Mouse (Mus musculus) CH12.LX (cell line): Measurements from ENCODE around the gene Pold1. TPM values are rescaled to one million over a fixed set of nuclear protein-coding genes. Genes with fewer than 3 reads are reported as not detected.

ENCODE experiments used
- DNase-seq: peaks from one replicate; pipeline ENCODE4 v3.0.0-alpha.2; 2013; ENCODE audit errors: extremely low read depth
- H3K27ac ChIP-seq: 2 replicates; pipeline ENCODE4 v1.5.1; 2012; ENCODE audit warnings: low read depth, mild to moderate bottlenecking, control low read depth, moderate library complexity; ENCODE audit not compliant: insufficient read depth
- H3K27me3 ChIP-seq: replicated peaks from 2 replicates; pipeline ENCODE3; 2012; ENCODE audit warnings: inconsistent platforms
- H3K36me3 ChIP-seq, 2 experiments: replicated peaks in 1 of 2; 2 replicates each; pipeline versions ENCODE3 to v1.6.1; 2012; ENCODE audit warnings: inconsistent platforms in 1 of 2, low read length in 1 of 2, mild to moderate bottlenecking in 1 of 2, mixed read lengths in 1 of 2, moderate library complexity in 1 of 2; ENCODE audit not compliant: control insufficient read depth in 1 of 2, insufficient read depth in 1 of 2
- H3K4me1 ChIP-seq, 2 experiments: 2 replicates each; pipeline ENCODE4 v1.6.1; 2012; ENCODE audit warnings: inconsistent platforms in 1 of 2, moderate library complexity in 1 of 2; ENCODE audit not compliant: insufficient read depth in 2 of 2, control insufficient read depth in 1 of 2
- H3K4me2 ChIP-seq: 2 replicates; pipeline ENCODE4 v1.6.1; 2012; ENCODE audit warnings: low read depth, mild to moderate bottlenecking, control low read depth; ENCODE audit not compliant: poor library complexity, insufficient read depth, severe bottlenecking
- H3K4me3 ChIP-seq, 3 experiments: fragments of 150-350 bp in 1 of 3; sonication (generic) in 1 of 3; replicated peaks in 1 of 3; 2 replicates each; pipeline versions ENCODE3 to v1.5.1; 2011 to 2012; ENCODE audit warnings: low read depth in 2 of 3, low read length in 2 of 3, mild to moderate bottlenecking in 2 of 3, moderate library complexity in 2 of 3, control low read depth in 1 of 3, improper control_type of control experiment in 1 of 3, inconsistent platforms in 1 of 3, mixed read lengths in 1 of 3; ENCODE audit not compliant: poor library complexity in 1 of 3
- H3K79me2 ChIP-seq: replicated peaks from 2 replicates; pipeline ENCODE4 v1.6.1; 2012; ENCODE audit warnings: mild to moderate bottlenecking, moderate library complexity; ENCODE audit not compliant: control insufficient read depth, poor library complexity, insufficient read depth, severe bottlenecking; ENCODE audit errors: extremely low read depth
- H3K9ac ChIP-seq: 2 replicates; pipeline ENCODE4 v1.6.1; 2012; ENCODE audit warnings: low read depth, mild to moderate bottlenecking, control low read depth, moderate library complexity; ENCODE audit not compliant: insufficient read depth
- H3K9me3 ChIP-seq: replicated peaks from 2 replicates; pipeline ENCODE3; 2012; ENCODE audit warnings: low read length, inconsistent platforms, mixed read lengths
- CHD1 ChIP-seq: IDR thresholded peaks from 2 replicates; pipeline ENCODE4 v1.6.1; 2012; ENCODE audit warnings: low read depth, low read length, improper control_type of control experiment, inconsistent platforms
- CHD2 ChIP-seq: IDR thresholded peaks from 2 replicates; pipeline ENCODE4 v1.6.1; 2011; ENCODE audit warnings: low read length, improper control_type of control experiment
- CTCF ChIP-seq, 2 experiments: IDR thresholded peaks in 1 of 2; conservative IDR thresholded peaks in 1 of 2; 2 replicates each; pipeline ENCODE4 v1.5.1; 2011 to 2012; ENCODE audit warnings: low read depth in 2 of 2, low read length in 2 of 2, improper control_type of control experiment in 1 of 2, inconsistent platforms in 1 of 2, mild to moderate bottlenecking in 1 of 2, moderate library complexity in 1 of 2
- ETS1 ChIP-seq: conservative IDR thresholded peaks from 2 replicates; pipeline ENCODE4 v1.6.1; 2012; ENCODE audit warnings: low read depth, mild to moderate bottlenecking, inconsistent platforms, low read length, improper control_type of control experiment, moderate library complexity
- IRF4 ChIP-seq: IDR thresholded peaks from 2 replicates; pipeline ENCODE4 v1.6.1; 2014; ENCODE audit warnings: low read depth, mild to moderate bottlenecking, inconsistent platforms, low read length, improper control_type of control experiment
- JUN ChIP-seq: IDR thresholded peaks from 2 replicates; pipeline ENCODE4 v1.6.1; 2011; ENCODE audit warnings: low read depth, mild to moderate bottlenecking, low read length, improper control_type of control experiment, moderate library complexity; ENCODE audit not compliant: insufficient read depth
- KAT2A ChIP-seq: IDR thresholded peaks from 2 replicates; pipeline ENCODE4 v1.6.1; 2012; ENCODE audit warnings: low read length, improper control_type of control experiment, inconsistent platforms; ENCODE audit not compliant: insufficient replicate concordance
- MAFK ChIP-seq: IDR thresholded peaks from 2 replicates; pipeline ENCODE4 v1.6.1; 2011; ENCODE audit warnings: low read length, improper control_type of control experiment; ENCODE audit not compliant: insufficient replicate concordance
- MAX ChIP-seq: IDR thresholded peaks from 2 replicates; pipeline ENCODE4 v1.6.1; 2011; ENCODE audit warnings: low read length, improper control_type of control experiment
- MXI1 ChIP-seq: IDR thresholded peaks from 2 replicates; pipeline ENCODE4 v1.6.1; 2011; ENCODE audit warnings: mild to moderate bottlenecking, low read depth, low read length, improper control_type of control experiment
- NELFE ChIP-seq: IDR thresholded peaks from 2 replicates; pipeline ENCODE4 v1.6.1; 2011; ENCODE audit warnings: low read depth, low read length, improper control_type of control experiment
- NRF1 ChIP-seq: IDR thresholded peaks from 2 replicates; pipeline ENCODE4 v1.6.1; 2014; ENCODE audit warnings: low read depth, mild to moderate bottlenecking, inconsistent platforms, low read length, improper control_type of control experiment, moderate library complexity
- POLR2A ChIP-seq: IDR thresholded peaks from 2 replicates; pipeline ENCODE4 v1.6.1; 2011; ENCODE audit warnings: low read depth, mild to moderate bottlenecking, improper control_type of control experiment, low read length
- RAD21 ChIP-seq: IDR thresholded peaks from 2 replicates; pipeline ENCODE4 v1.6.1; 2011; ENCODE audit warnings: low read depth, mild to moderate bottlenecking, low read length, improper control_type of control experiment, moderate library complexity
- RCOR1 ChIP-seq: conservative IDR thresholded peaks from 2 replicates; pipeline ENCODE4 v1.6.1; 2012; ENCODE audit warnings: low read depth, mild to moderate bottlenecking, inconsistent platforms, low read length, improper control_type of control experiment
- TCF12 ChIP-seq: IDR thresholded peaks from 2 replicates; pipeline ENCODE4 v1.6.1; 2014; ENCODE audit warnings: low read depth, mild to moderate bottlenecking, inconsistent platforms, low read length, improper control_type of control experiment
- UBTF ChIP-seq: IDR thresholded peaks from 2 replicates; pipeline ENCODE4 v1.6.1; 2012; ENCODE audit warnings: low read depth, mild to moderate bottlenecking, inconsistent platforms, low read length, improper control_type of control experiment, moderate library complexity
- ZKSCAN1 ChIP-seq: IDR thresholded peaks from 2 replicates; pipeline ENCODE4 v1.6.1; 2012; ENCODE audit warnings: low read depth, inconsistent platforms, low read length, improper control_type of control experiment, borderline replicate concordance
- dilution Hi-C: fragments of 300-500 bp; cut with MboI; formaldehyde crosslinking; loops from 2 replicates; pipeline ENCODE4 v1.14.3; 2020; ENCODE audit warnings: low sequenced_read_pairs; ENCODE audit not compliant: extremely low pct_unique_long_range_greater_than_20kb, extremely low pct_ligation_motif_present
- in situ Hi-C: fragments of 300-500 bp; cut with MboI; formaldehyde crosslinking; loops from 3 replicates; pipeline ENCODE4 v1.14.3; 2019; ENCODE audit warnings: low sequenced_read_pairs, low pct_ligation_motif_present, low pct_unique_long_range_greater_than_20kb, mixed read lengths
- polyA plus RNA-seq: library from polyadenylated mRNA; unstranded; fragments of >175 nt; gene quantifications from 2 replicates; pipeline ENCODE4 v1.2.1, GENCODE M21; 2012; ENCODE audit warnings: low read depth; ENCODE audit not compliant: insufficient read length
- total RNA-seq, 2 experiments: library from RNA; depleted of rRNA; stranded (reverse); fragments of 300-350 nt in 1 of 2; fragments of >200 nt in 1 of 2; gene quantifications; 2 replicates each; pipeline ENCODE4 v1.2.3; 2012 to 2014

Pold1 gene
- total and polyA plus RNA-seq, 3 experiments, result 49.3 to 131 (median 67.6) TPM

DNA sequence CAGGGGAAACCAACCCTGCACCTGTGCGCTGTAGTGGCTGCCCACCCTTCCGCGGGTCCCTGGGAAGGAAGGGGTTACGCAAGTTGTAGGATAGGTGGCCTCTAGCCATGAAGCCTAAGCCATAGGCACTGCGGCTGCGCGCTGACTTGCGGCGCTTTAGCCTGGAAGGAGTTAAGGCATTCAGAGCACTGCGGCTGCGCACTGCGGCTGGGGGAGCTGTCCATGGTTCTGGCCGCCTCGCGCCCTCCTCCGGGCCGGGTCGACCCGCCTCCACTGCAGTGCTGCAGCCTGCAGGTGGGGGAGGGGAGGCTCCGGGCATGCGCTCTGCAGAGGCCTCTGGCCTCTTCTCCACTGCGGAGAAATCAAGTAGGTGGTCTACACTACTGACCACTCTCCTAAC is 45.1 kb upstream of the Pold1 start (continued):
- TF ChIP-seq RAD21, result no peak

DNA sequence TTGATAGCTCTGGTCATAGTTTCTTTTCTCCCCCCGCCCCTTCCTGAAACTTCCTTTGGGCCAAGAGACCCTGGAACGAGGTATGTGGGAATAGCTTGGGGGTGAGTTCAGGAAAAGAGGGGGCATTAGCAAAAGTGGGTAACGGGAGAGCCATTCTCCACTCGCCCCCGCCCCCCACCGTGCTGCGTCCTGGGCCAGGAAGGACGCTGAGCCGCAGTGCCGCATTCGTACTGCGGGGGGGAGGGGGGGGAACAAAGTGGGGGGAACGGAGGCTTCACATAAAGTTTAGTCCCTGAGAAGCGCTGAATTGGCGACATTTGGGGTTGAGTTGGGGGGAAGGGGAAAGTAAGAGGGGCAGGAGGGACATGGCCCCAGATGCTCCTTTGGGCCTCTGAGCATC is 44.4 kb upstream of the Pold1 start:
- Histone ChIP-seq H3K9ac (no peak overlapping the region), H3K9me3 (no peaks in the 10 kb centered on the region), H3K4me1 (peaks cover 13 to 39% of the 10 kb centered on the region in 2 experiments), H3K36me3 (peaks cover 7 to 31% of the 10 kb centered on the region in 2 experiments), H3K4me2 (no peak overlapping the region), H3K27ac (no peak overlapping the region), H3K27me3 (peaks cover 10% of the 10 kb centered on the region), H3K4me3 (no peak overlapping the region), H3K79me2 (0 out of 2 replicates have a peak, but pooled peaks cover 2% of the 10 kb centered on the region)
- TF ChIP-seq NRF1 (no peak), KAT2A (no peak)
- in situ Hi-C loops, result no loop called here
- DNase-seq, result no peak
- dilution Hi-C loops, result no loop called here

DNA sequence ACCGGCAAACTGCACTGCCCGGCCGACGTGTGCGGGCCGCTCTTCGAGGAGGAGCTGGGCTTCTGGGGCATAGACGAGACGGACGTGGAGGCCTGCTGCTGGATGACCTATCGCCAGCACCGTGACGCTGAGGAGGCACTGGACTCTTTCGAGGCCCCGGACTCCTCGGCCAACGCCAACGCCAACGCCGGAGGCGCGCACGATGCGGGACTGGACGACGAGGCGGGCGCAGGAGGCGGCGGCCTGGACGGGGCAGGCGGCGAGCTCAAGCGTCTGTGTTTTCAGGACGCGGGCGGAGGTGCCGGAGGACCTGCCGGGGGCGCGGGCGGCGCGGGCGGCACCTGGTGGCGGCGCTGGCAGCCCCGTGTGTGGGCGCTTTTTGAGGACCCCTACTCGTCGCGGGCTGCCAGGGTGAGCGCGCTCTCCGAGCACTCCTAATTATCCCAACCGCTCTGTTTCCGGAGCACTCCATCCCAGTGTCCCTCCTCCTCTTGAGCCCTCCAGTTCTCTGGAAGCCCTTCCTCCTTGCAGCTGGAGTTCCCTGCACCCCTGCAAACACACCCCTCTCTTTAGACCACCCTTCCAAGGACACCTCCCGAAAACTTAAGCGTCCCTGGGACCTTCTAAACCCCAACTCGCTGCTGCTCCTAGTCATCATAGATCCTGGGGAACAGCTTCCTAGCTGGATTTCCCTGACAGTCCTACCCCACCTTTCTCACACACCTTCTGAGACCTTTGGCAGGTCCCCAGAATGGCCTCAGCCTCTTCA is 42.9 kb upstream of the Pold1 start:
- TF ChIP-seq ETS1, result no peak
- peak overlapping the region; percentile 42 for H3K9ac ChIP-seq

DNA sequence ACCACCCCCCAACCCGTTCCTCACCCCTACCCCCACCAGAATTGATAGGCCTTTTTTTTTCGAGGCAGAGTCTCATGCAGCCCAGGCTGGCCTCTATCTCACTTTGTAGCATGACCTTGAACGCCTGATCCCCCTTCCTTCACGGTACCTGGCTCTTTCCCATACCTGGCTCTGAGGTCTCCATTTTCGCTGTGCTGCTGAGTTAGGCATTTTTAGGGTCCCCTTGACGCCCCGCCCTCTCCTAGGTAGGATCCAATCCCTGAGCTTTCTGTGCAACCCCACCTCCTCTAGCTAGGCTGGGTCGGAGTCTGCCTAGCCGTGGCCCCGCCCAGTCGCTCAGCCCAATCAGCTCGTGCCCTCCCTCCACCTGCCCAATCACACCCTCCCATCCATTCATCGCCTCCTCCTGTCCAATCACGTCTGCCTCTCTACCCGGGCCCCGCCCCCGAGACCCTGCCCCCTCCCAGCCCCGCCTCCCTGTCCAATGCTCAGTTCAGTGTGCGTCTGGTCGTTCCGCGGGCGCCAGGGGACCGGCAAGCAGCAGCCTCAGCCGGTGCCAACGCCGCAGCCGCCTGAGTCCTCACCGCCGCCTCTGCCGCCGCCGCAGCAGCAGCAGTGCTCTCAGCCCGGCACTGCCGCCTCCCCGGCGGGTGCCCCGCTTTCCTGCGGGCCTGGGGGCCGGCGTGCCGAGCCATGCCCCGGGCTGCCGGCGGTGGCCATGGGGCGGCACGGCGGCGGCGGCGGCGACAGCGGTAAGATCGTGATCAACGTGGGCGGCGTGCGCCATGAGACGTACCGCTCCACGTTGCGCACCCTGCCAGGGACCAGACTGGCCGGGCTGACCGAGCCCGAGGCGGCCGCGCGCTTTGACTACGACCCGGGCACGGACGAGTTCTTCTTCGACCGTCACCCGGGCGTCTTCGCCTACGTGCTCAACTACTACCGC is 42.0 kb upstream of the Pold1 start, which contains the start of gene Kcnc3:
Gene Kcnc3 (plus strand): TSS at position 263 of the 946 bp plus-strand sequence.
- H3K9me3 ChIP-seq, result no peaks in the 10 kb centered on the region
- peak; percentile 97 for DNase-seq
- dilution Hi-C loops (no loop called here), in situ Hi-C loops (no loop called here)
- H3K4me3 ChIP-seq, result peak within 1 kb of the TSS; percentile 38 to 82 (median 58)
- H3K4me1 ChIP-seq, result peaks cover 13 to 39% of the 10 kb centered on the region in 2 experiments
- no peak within 1 kb of the TSS for H3K27ac ChIP-seq
- 0 out of 2 replicates have a peak, but pooled peaks cover 2% of the 10 kb centered on the region for H3K79me2 ChIP-seq
- H3K4me2 ChIP-seq, result peak within 1 kb of the TSS; percentile 76
- peaks cover 10% of the 10 kb centered on the region for H3K27me3 ChIP-seq
- H3K36me3 ChIP-seq, result peaks cover 7 to 44% of the 10 kb centered on the region in 2 experiments
- H3K9ac ChIP-seq, result peak within 1 kb of the TSS; percentile 42
- TF ChIP-seq RCOR1 (no peak), ETS1 (no peak), MAX (peak; percentile 30; the same call in 1 of the 2 replicates), NELFE (0 out of 2 replicates have a peak, but pooled peaks have one; percentile 49), CHD2 (peak; percentile 82), ZKSCAN1 (no peak), POLR2A (peak; percentile 80), UBTF (peak; percentile 71; the same call in 1 of the 2 replicates), MXI1 (peak; percentile 40; the same call in 1 of the 2 replicates), CHD1 (no peak), MAFK (peak; percentile 88; the same call in 1 of the 2 replicates), TCF12 (peak; percentile 54; the same call in 1 of the 2 replicates), CTCF (conservative IDR thresholded peaks at IDR 0.05 in 1 of 2, IDR thresholded peaks at IDR 0.05 in 1 of 2; ENCODE audit: low read depth in 2 of 2, low read length in 2 of 2) (no peak), IRF4 (no peak), JUN (no peak)

More for the DNA sequence above, 42.9 kb upstream of the Pold1 start:
- H3K4me3 ChIP-seq, result peak overlapping the region; percentile 38 to 82 (median 58)
- in situ Hi-C loops, result no loop called here
- no peak overlapping the region for H3K27ac ChIP-seq
- H3K4me1 ChIP-seq, result peaks cover 13 to 39% of the 10 kb centered on the region in 2 experiments
- peaks cover 10% of the 10 kb centered on the region for H3K27me3 ChIP-seq
- peak overlapping the region; percentile 76 for H3K4me2 ChIP-seq
- H3K9me3 ChIP-seq, result no peaks in the 10 kb centered on the region
- DNase-seq, result no peak
- H3K36me3 ChIP-seq, result peaks cover 7 to 42% of the 10 kb centered on the region in 2 experiments
- 0 out of 2 replicates have a peak, but pooled peaks cover 2% of the 10 kb centered on the region for H3K79me2 ChIP-seq
- dilution Hi-C loops, result no loop called here
